Mouse (Mus musculus) kidney, postnatal 4 days (tissue): ENCODE data around the gene Slc22a13.

ENCODE experiments used
- DNase-seq, 2 experiments: peaks; one replicate each; pipeline ENCODE4 v3.0.0; 2021; ENCODE audit warnings: mixed read lengths in 2 of 2

Slc22a13 gene

DNA sequence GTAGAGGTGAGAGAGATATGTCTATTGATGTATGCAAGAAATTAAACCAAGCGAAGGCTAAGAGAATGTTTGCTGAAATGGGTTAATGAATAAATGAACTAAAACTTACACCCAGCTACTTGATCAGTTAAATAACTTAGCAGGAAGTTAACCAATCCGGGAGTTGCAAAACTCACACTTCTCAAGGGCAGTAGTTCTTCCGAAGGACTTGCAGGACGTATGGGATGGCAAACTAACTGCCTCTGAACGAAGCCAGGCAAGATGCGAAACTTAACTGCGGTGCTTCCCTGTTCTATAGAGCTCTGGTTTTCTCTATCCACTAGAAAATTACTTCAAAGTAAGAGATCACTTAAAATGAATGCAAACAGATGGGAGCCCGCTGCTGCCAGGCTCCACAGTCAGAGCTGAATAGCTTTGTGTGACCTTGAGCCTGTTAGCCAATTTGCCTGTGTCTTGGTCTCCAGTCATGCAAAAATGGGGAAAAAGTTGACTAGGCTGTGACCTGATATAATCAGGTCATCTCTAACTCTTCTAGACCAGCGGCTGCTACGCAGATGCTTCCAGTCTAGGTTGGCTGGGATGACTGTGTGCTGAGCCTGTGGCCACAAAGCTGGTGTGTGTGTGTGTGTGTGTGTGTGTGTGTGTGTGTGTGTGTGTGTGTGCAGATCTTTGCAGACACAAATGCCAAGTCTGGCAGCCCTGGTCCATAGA, 9.6 kb downstream of the Slc22a13 start:
- peak in 1 of 2 experiments; percentile 49 for DNase-seq

DNA sequence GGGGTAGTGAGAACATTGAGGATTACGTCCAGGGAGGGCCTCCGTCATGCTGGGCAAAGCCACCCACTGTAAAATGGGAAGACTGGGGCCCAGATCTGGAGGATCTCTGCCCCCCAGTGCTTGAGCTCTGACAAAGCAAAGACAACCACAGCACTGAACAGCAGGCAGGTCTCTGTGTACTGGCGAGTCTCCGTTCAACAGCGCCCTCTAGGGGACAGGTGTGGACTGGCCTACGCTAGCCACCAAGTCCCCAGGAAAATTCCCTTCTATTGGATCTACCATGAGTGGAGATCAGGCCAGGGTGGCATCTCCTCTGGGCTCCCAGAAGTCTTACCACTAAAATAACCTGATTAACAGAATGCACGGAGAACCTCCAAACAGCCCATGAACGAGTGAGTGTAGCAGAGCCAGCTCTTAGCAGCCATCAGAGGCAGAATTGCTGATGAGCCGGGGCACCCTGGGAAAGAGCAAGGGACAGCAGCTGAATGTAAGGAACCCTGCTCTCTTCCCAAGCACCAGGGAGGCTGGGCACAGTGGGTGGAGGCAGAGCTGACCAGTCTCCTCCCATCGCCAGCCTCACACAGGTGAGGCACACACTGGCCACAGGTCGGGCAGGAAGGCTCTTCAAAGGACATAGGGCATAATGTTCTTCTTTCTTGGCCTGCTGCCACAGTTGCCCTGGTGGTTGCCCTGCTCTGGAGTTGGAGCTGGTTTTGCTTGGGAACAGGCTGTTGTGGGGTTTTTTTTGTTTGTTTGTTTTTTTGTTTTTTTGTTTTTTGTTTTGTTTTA, 16.5 kb downstream of the Slc22a13 start:
- DNase-seq, result peak; percentile 75 to 80

DNA sequence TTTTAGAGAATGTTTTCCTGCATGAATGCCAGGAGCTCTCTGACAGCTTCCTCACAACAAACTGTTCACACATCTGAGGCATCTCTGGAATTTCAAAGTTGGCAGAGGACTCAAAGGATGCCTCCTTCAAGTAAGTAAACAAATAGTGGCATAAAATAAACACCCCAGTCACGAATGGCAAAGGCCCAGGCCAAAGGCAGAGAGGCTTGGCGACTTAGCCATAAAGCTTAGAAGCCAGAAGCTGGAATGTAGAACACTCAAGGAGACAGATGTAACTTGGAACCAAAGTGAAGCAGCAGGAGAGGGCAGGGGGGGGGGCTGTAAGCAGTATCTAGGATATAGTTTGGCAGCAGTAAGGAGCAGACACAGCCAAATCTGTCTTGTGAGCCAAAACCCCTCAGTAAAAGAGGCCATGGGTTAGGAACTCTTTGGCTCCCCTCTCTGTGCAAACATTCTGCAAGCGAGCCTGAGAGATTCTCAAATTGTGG, 27.6 kb downstream of the Slc22a13 start:
- DNase-seq, result peak; percentile 31 to 54

DNA sequence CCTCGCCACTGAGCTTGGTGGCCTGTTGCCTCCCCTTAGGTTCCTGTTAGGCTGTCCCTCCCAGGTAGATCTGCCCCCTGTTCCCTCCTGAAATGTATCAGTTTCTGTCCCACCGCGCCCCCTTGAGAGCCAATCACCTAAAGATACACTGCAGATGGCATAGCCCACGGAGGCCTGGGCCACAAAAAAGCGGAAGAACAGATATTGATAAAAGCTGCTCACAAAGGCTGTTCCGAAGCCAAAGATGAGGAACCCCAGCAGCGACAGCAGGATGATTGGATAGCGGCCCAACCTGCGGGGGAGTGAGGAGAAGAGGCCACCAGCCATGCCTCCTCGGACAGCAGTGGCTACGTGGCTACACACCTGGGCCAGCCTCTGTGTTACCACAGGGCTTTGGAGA, 29.6 kb downstream of the Slc22a13 start:
- no peak for DNase-seq

DNA sequence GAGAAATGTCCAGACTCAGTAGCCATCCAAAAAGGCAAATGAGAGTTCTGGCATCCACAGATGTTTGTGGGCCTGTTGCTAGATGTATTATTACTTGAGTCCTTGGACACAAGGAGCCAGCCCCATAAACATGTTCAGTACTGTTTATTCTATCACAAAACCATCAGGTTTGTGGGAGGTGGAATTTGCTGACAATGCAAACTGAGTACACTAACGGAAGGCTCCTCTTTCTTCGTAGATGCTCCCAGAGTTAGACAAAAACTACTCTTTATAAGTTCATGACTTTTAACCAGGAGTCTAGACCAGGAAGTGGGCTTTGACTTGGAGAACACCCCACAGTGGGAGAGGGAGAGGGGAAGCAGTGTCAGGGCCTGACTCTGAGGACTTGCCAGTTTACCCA, 41.3 kb downstream of the Slc22a13 start:
- no peak for DNase-seq

DNA sequence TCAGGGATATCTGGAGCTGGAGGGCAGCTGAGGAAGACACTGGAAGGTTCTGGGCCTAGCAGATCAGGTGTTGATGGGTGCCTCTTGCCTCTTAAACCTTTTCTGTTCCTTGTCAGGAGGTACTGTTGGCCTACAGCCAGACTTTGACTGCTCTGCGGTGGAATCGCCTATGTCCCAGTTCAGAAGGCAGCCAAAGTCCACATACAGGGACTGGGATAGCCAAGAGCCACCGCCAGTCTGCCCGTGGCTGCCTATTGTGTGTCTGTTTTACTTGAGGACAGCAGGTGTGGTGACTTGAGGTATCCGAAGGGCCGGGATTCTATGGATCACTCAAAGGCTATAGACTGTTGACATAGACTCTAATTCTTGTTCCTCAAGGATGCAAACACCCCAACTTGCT, 43.4 kb downstream of the Slc22a13 start:
- DNase-seq, result peak; percentile 25 to 54

DNA sequence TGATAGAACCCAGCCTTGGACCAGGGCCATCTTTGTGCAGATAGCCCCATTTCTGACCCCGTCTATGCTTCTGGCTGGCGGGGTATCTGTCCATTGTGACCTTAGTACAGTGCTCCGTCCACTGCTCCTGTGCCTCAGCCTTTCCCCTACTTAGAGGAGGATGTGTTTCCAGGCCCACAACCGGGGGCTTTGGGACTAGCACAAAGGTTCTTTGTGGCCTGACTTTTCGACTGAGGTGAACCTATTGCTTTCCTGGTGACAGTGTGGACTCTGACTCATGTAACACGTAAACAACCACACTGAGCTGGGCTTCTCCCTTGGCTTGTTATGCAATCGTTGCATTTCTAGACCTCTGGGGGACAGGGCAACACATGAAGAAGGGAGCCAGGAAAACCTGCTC, 44.2 kb downstream of the Slc22a13 start:
- DNase-seq, result peak in 1 of 2 experiments; percentile 32

DNA sequence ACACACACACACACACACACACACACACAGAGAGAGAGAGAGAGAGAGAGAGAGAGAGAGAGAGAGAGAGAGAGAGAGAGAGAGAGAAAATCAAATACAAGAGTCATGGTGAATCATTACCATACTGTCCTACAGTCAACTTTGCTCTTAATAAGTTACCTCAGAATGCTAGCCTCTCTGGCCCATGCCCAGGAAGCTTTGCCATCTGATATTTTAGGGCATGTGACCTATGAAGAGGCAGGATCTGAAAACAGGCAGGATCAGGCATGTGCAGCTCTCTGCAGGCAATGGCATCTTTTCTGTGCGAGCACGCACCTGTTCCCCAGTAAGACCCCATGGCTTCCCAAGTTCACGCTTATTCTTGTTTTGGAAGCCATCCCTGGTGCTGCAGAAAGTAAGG, 48.2 kb downstream of the Slc22a13 start:
- peak; percentile 29 to 66 for DNase-seq

DNA sequence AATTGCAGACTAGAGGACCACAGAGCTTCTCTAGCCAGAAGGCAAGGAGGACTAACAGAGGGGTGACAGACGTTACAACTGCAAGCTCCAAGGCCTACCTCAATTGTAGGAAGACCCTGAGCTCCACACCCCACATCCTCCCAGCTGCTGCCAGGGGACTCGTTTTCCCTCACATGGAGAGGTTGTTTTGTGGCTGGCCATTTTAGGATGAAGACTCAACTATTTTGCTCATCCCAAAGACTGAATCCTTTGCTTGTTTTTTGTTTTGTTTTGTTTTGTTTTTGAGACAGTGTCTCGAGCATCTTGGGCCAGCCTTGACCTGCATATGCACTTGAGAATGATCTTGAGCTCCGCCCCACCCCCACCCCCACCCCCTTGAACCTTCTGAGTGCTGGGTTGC, 50.0 kb downstream of the Slc22a13 start, which contains the start of gene Gm47289:
Gene Gm47289 (plus strand): TSS at position 301 of the 400 bp plus-strand sequence.
- no peak for DNase-seq

DNA sequence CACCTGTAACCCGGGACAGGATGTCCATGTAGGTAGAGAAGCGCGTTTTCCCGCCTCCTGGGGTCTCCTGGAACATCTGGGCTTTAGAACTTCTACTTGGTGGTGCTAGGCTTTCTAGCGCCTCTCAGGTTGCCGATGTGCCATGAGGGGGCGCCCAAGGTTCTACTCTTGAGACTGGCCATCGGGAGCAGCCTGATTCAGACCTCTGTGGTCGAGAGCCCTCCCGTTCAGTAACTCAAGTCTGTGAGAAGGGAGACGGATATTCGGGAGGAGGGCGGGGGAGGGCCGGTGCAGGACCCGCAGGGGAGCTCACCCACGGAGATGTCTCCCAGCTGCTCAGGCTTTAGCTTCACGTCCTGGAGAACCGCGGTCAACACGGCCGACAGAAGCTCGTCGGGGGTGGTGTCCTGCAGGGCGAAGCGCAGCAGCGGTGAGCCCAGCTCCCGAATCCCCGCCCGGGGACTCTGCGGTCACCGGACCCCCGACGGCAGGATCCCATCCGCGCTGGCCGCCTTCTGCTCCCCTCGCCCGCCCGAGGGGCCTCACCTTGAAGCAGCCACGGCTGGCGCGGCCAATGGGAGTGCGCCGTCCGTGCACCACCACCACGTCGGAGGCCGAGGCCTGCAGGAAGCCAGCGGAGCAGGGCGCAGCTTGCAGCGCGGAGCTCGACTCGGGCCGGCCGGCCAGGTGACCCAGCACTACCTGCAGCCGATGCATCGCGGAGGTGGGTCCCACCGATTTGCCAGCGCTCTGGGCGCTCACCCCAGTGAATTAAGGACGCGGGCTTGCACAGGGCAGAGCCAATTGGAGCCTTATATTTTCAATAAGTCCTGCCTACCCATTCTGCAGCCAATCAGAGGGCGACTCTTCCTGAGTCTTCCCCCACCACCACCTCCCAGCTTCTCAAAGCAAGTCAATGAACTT, 52.4 kb downstream of the Slc22a13 start, which contains the start of gene Acaa1b:
Gene Acaa1b (minus strand): TSS at position 816 of the 924 bp plus-strand sequence.
- DNase-seq, result peak; percentile 96

DNA sequence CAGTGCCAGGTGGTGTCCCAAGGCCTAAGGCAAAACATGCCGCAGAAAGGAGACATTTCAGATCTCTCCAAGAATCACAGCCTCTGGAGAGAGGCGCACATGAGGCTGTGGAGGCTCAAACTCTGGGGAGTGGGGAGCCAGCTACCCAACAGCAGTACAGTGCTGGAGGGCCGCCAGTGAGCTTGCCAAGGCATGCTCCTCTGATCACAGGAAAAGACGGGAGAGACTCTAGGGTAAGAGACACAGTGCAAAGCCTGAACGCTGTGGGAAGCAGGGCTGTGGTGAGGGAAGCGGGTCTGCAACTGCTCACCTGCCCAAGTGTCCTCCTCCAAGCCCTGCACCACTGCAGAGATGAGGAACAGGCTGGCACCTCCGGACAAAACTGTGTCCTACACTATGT, 53.1 kb downstream of the Slc22a13 start:
- DNase-seq, result peak; percentile 25 to 47

DNA sequence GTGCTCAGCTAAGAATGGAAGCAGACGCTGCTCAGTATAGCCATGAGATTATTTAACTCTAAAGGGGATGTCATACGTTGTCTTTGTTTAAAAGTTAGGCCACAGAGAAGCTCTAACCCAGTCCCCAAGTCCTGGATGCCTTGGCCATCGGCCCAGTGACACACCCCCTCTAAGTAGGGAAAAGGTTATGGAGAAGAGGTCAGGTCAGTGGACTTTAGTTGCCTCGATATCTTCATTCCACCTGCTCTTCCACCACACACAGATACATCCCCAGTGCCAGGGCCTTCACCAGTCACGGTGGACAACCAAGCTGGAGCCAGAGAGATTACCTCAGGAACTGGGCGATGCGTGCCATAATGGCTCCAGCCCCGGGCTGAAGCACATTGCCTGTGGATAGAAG, 53.5 kb downstream of the Slc22a13 start:
- no peak for DNase-seq

DNA sequence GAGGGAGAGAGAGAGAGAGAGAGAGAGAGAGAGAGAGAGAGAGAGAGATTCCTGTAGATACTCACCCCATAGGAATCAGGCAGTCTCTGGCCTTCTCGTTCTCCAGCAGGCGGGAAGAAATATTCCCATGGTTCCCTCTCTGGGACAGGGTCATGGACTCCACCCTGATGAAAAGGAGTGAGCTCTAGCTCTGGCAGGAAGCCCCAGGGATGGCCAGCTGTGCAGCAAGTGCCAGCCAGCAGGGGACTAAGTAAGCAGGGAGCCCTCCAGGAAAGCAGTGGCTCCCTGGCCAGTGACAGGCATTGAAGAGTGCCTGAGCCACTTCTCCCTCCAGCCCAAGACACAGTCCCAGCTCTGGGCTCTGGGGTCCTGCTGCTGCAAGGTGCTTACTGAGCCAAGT, 57.1 kb downstream of the Slc22a13 start:
- no peak for DNase-seq

DNA sequence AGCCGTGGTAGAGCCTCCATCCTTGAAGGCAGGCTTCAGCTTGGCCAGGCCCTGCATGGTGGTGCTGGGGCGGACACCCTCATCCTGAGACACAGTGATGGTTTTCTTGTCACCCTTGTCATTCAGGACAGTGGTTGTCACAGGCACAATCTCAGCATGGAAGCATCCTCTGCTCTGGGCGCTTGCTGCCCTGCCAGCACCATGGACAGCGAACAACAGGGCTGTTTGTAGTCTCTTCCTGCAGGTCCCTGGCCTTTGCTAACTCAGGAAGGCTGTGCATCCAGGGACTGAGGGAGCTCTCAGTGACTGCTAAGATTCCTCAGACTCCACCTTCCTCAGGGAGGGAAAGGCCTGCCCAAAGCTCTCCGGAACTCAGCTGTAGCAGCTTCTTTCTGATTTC, 59.3 kb downstream of the Slc22a13 start:
- peak; percentile 87 to 88 for DNase-seq

DNA sequence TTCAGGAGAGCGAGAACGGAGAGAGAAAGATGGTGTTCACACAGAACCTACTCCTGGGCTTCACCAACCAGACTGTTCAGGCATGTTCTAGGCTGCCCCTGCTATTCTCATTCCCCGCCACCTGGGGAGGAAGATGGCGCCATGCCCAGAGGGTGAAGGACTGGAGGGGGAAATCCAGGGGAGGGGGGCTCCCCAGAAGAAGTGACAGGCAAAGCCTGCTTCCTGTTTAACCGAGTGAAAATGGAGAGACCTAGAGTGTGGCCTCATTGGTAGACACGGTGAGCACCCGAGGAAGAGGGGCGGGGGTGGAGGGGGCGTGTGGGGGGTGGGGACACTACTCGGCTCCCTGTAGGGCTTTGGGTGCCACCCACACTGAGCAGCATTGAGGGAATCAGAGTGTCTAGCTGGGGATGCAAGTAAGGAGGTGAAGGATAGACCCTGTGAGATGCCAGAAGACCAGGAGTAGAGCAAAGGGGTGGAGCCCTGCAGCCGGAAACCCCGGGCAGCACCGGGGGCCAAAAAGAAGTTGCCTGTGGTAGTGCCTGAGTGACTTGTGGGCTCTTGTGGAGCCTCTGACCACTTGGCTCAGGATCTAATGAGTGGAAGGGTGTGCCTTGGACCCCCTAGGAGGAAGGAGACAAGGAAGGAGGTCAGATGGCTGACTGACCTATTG, 62.7 kb downstream of the Slc22a13 start:
- no peak for DNase-seq

DNA sequence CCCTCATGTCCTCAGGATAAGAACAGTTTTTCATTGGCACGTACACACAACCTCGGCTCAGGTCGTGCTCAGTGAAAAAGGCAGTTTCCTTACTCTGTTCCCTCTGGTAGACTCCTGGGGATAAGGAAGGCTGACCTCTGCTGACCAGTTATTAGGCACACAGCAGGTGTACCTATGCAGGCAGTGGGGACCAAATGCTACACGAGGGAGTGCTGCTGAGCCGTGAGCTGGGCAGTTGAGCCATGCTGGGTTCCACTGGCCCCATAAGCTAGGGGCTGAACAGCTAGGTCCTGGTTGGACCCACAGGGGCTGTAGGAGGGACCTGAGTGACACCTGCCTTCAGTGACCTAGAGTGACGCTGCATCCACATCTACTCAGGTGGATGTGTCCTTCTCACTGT, 63.3 kb downstream of the Slc22a13 start:
- no peak for DNase-seq

DNA sequence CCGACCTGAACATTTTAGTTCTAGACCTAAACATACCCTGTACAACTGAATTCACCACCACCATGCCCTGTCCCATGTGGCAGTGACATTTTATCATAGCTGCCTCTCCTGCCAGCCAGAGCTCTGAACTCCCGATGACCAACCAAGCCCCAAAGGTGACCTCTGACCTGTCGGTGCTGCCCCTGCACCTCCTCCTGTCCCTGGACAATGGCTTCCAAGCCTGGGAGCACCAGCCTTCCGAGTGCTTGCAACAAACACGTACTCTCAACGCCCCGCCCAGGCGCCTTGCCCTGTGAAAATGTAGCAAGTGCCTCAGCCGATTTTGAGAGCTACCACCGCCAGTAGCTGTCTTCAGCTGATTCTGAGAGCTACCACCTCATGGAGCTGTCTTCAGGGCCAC, 63.8 kb downstream of the Slc22a13 start:
- no peak for DNase-seq

DNA sequence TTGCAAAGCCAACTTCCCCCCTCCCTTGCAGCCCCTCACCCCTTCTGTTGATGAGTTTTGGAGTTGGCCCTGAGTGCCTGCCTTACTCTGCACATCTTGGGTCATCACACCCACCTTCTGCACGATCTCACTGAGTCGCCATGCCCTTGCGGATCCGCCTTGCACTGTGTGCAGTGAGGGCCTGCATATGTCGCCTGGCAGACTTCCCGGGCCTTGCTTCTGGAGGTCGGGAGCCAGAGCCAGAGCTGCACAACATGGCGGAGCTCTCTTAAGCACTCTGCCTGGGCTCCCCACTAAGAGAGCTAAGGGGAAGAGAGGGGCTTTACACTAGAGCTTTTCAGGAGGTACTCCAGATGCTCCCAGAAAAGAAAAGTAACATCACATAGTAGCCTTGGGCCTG, 64.2 kb downstream of the Slc22a13 start:
- no peak for DNase-seq

DNA sequence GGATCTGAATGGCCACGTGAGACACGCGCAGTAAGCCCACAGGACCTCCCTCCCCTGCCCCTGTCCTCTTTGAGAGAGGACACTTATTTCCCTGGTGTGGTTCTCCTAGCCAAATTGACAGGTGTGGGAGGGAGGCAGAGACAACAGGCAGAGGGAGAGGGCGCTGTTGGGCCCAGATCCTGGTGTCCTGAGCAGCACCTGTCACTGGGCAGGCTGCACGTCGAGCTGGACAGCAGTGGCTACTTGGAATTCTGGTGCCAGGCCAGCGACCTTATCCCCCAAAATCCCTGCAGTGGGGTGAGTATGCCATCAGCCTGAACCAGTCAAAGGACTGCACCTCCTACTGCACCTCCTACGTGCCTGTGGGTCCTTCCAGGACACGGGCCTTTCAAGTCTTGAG, 65.5 kb downstream of the Slc22a13 start:
- no peak for DNase-seq
